Mouse (Mus musculus) cerebellum, adult 2 months (tissue): Measurements from ENCODE around the gene Gng7.

Experiments used
- CTCF ChIP-seq: fragments of 200-500 bp; IDR thresholded peaks from 2 replicates; pipeline ENCODE4 v1.5.1; 2011; ENCODE audit warnings: low read depth, mild to moderate bottlenecking, control low read depth, low read length, moderate library complexity, borderline replicate concordance; ENCODE audit not compliant: insufficient read depth
- POLR2A ChIP-seq: fragments of 200-500 bp; IDR thresholded peaks from 2 replicates; pipeline ENCODE4 v1.6.1; 2011; ENCODE audit warnings: low read length, control low read depth, borderline replicate concordance; ENCODE audit not compliant: insufficient read depth

DNA sequence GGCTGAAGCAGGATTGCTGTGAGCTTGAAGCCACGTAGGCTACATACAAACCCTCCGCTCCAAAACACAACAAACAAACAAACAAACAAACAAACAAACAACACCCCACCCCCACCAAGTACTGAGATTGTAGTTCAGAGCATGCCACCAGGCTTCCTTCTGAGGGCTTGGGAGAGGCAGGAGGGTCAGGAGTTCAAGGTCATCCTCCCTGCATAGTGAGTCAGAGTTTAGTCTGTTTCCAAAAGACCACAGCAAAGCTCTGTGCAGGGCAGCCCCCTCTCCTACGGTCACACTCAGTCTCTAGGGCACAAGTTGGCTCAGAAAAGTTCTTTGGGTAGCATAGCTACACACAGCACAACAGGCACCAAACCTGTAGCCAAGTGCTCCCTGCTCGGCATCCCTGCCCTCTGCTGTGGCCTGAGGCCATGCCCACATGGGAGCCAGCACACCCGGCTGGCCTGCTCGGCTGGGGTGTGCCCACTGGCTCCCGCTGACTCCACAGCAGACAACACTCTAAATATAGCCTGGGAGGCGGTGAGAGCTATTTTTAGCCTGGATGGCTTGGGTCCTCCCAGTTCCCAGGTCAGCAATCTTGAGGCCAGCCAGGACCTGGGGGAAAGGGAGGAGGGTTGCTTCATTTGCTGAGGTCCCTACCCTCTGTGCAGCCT, 74.3 kb downstream of the Gng7 start:
- no peak for TF ChIP-seq CTCF
- TF ChIP-seq POLR2A: no peak
